Mouse (Mus musculus): Measurements from ENCODE around the gene Lsmem1.

The Lsmem1 gene

GRCm38 (mm10) chr12:40146510-40146909, 52.8 kb downstream of the Lsmem1 start:
- DNase-seq (ENCODE audit: low read depth, low spot score): no peak

GRCm38 (mm10) chr12:40140706-40141105, 58.6 kb downstream of the Lsmem1 start:
- no peak for DNase-seq (ENCODE audit: low read depth, low spot score)

- DNase-seq (ENCODE audit: low read depth, low spot score): no peak
Observed at GRCm38 (mm10) chr12:40139484-40140245, 59.6 kb downstream of the Lsmem1 start.

- DNase-seq (ENCODE audit: low read depth, low spot score): no peak
Observed at GRCm38 (mm10) chr12:40134529-40134928, 64.8 kb downstream of the Lsmem1 start.

- no peak for DNase-seq (ENCODE audit: low read depth, low spot score)
Observed at GRCm38 (mm10) chr12:40133573-40134271, 65.6 kb downstream of the Lsmem1 start, which contains the start of gene Scin. Gene Scin, minus strand, starts transcription at chr12:40134228.

- DNase-seq (ENCODE audit: low read depth, low spot score): no peak
Observed at GRCm38 (mm10) chr12:40133194-40133572, 66.1 kb downstream of the Lsmem1 start.
